ENCODE assay signal across 8 mouse cellular contexts in the genomic region with DNA sequence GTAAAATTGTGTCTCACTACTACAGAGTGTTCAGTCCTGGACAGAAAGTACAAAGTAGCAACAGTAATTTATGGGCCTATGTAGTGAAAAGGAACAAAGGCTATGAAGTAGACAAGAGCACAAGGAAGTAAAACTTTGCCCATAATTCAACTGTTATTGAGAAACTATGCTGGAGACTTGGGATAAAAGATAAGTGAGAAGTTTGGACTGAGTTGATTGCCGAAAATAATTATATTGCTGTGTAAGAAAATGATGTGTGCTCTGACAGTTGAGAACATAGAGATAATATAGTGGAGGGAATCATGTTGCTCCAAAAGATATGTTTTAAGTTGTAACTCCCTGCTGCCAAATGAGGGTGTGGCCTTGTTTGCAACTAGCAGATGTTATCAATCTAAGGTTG. TPM values are rescaled to one million over a fixed set of nuclear protein-coding genes. Genes with fewer than 3 reads are reported as not detected.
DNase-seq lines count a peak whose midpoint lies in the region; ATAC-seq lines count a peak whose summit lies in the region.

No protein-coding gene starts in this region.

- H3K4me2 ChIP-seq in lung, embryonic 16.5 days (ENCODE audit: low read depth, low read length): peak overlapping the region; percentile 72
- H3K4me2 ChIP-seq in embryonic facial prominence, embryonic 15.5 days (replicated peaks): peak overlapping the region; percentile 49
- H3K4me2 ChIP-seq in limb, embryonic 15.5 days: peak overlapping the region; percentile 42
- H3K4me2 ChIP-seq in stomach, embryonic 15.5 days: peak overlapping the region; percentile 55

- H3K36me3 ChIP-seq in lung, embryonic 16.5 days (ENCODE audit: control insufficient read depth, insufficient read depth, low read length): no peaks in the 10 kb centered on the region
- H3K36me3 ChIP-seq in embryonic facial prominence, embryonic 15.5 days: no peaks in the 10 kb centered on the region
- no peaks in the 10 kb centered on the region for H3K36me3 ChIP-seq in limb, embryonic 15.5 days
- no peaks in the 10 kb centered on the region for H3K36me3 ChIP-seq in stomach, embryonic 15.5 days

- H3K4me1 ChIP-seq in lung, embryonic 16.5 days (replicated peaks; ENCODE audit: control insufficient read depth, insufficient read depth, low read length): peaks cover 12% of the 10 kb centered on the region
- H3K4me1 ChIP-seq in embryonic facial prominence, embryonic 15.5 days: peaks cover 15% of the 10 kb centered on the region
- H3K4me1 ChIP-seq in limb, embryonic 15.5 days: peaks cover 10% of the 10 kb centered on the region
- peaks cover 6% of the 10 kb centered on the region; the same call in 1 of the 2 replicates for H3K4me1 ChIP-seq in stomach, embryonic 15.5 days

- 38% methylated on average over 1 of the region's 1 CpGs for WGBS in lung, embryonic 16.5 days
- WGBS in embryonic facial prominence, embryonic 15.5 days: 54% methylated on average over 1 of the region's 1 CpGs
- WGBS in limb, embryonic 15.5 days: 65% methylated on average over 1 of the region's 1 CpGs
- 59% methylated on average over 1 of the region's 1 CpGs for WGBS in stomach, embryonic 15.5 days

- H3K4me3 ChIP-seq in lung, embryonic 16.5 days (ENCODE audit: low read length): peak overlapping the region; percentile 89
- H3K4me3 ChIP-seq in embryonic facial prominence, embryonic 15.5 days (replicated peaks): peak overlapping the region; percentile 89
- H3K4me3 ChIP-seq in limb, embryonic 15.5 days: peak overlapping the region; percentile 86
- H3K4me3 ChIP-seq in stomach, embryonic 15.5 days (replicated peaks): peak overlapping the region; percentile 79

- no peak for DNase-seq in lung, adult 18-20 months
- DNase-seq in urinary bladder, postnatal 14 days (ENCODE audit: low spot score): no peak
- no peak for DNase-seq in spleen, postnatal 10 days (ENCODE audit: low spot score in 2 of 2)

- H3K27ac ChIP-seq in lung, embryonic 16.5 days (ENCODE audit: low read length): peak overlapping the region; percentile 94
- no peak overlapping the region; the same call in 1 of the 2 replicates for H3K27ac ChIP-seq in embryonic facial prominence, embryonic 15.5 days (replicated peaks)
- H3K27ac ChIP-seq in limb, embryonic 15.5 days: peak overlapping the region; percentile 96
- H3K27ac ChIP-seq in stomach, embryonic 15.5 days: 0 out of 2 replicates have a peak overlapping the region, but pooled peaks have one; percentile 91

- ATAC-seq in lung, embryonic 16.5 days (ENCODE audit: low read depth): no peak
- ATAC-seq in embryonic facial prominence, embryonic 15.5 days (ENCODE audit: insufficient number of reproducible peaks, low FRiP score, low TSS enrichment, low read depth): no peak
- no peak for ATAC-seq in limb, embryonic 15.5 days (ENCODE audit: insufficient number of reproducible peaks, low FRiP score, low TSS enrichment, low read depth)
- ATAC-seq in stomach, embryonic 15.5 days (ENCODE audit: insufficient read depth, low FRiP score, low read depth): no peak
- no peak for ATAC-seq in cerebellum, adult (ENCODE audit: insufficient number of reproducible peaks, low FRiP score, low TSS enrichment)

- H3K9me3 ChIP-seq in lung, embryonic 16.5 days (ENCODE audit: control insufficient read depth, low read length): no peaks in the 10 kb centered on the region
- H3K9me3 ChIP-seq in embryonic facial prominence, embryonic 15.5 days (replicated peaks): no peaks in the 10 kb centered on the region
- no peaks in the 10 kb centered on the region for H3K9me3 ChIP-seq in limb, embryonic 15.5 days
- H3K9me3 ChIP-seq in stomach, embryonic 15.5 days: no peaks in the 10 kb centered on the region

- no peaks in the 10 kb centered on the region for H3K27me3 ChIP-seq in lung, embryonic 16.5 days (ENCODE audit: control insufficient read depth, insufficient read depth, low read depth, low read length)
- no peaks in the 10 kb centered on the region for H3K27me3 ChIP-seq in embryonic facial prominence, embryonic 15.5 days
- no peaks in the 10 kb centered on the region for H3K27me3 ChIP-seq in limb, embryonic 15.5 days
- no peaks in the 10 kb centered on the region for H3K27me3 ChIP-seq in stomach, embryonic 15.5 days (replicated peaks)

- H3K9ac ChIP-seq in lung, embryonic 16.5 days (ENCODE audit: low read length): peak overlapping the region; percentile 97
- H3K9ac ChIP-seq in embryonic facial prominence, embryonic 15.5 days: no peak overlapping the region
- no peak overlapping the region for H3K9ac ChIP-seq in limb, embryonic 15.5 days
- H3K9ac ChIP-seq in stomach, embryonic 15.5 days: no peak overlapping the region

RNA-seq across cellular contexts. Expression of gene Leprot, which starts 1.2 kb away (rescaled TPM):
- 96.7 and 99.8 TPM in 2 replicates for polyA plus RNA-seq in lung, embryonic 16.5 days (2015; fragmentation: Nextera tagmentation; extraction: Ambion mirVana)
- 89.2 and 93.3 TPM in 2 replicates for polyA plus RNA-seq in embryonic facial prominence, embryonic 15.5 days (2015; fragmentation: Nextera tagmentation; extraction: Ambion mirVana)
- polyA plus RNA-seq in limb, embryonic 15.5 days (2015; fragmentation: Nextera tagmentation; extraction: Ambion mirVana): 110 and 111 TPM in 2 replicates
- polyA plus RNA-seq in stomach, embryonic 15.5 days (2015; fragmentation: Nextera tagmentation; extraction: Ambion mirVana): 86.9 and 87.0 TPM in 2 replicates
